Mouse (Mus musculus): ENCODE data around the gene Arhgap15. TPM values are rescaled to one million over a fixed set of nuclear protein-coding genes. Genes with fewer than 3 reads are reported as not detected.

Gene Arhgap15
- polyA plus RNA-seq, 1 experiment from 2014 or later: 1.4 TPM

DNA sequence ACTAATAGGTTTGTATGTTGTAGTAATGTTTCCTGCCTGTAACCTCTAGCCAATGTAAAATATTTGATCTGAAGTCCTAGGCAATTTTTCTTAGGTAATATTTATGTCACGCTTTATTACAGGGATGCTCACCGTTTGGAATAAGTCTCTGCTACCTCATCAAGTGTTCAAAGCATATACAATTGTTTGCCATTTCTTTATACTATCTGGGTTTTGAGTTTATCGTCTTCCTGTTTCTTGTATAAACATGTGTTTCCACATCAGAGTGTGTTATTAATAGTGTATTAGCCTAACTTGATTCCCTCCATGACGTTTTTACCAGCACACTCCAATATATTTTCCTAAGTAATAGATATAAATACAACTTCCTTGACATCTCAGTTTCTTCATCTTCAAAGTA is 391.8 kb downstream of the Arhgap15 start:
- H3K4me3 ChIP-seq: no peak overlapping the region
- no peak overlapping the region for H3K4me2 ChIP-seq (replicated peaks)
- H3K36me3 ChIP-seq: no peaks in the 10 kb centered on the region
- no peak overlapping the region for H3K9ac ChIP-seq
- H3K27ac ChIP-seq: no peak overlapping the region
- WGBS: 88% methylated on average over 4 of the region's 4 CpGs
- ATAC-seq (ENCODE audit: low FRiP score): no peak
- H3K4me1 ChIP-seq: no peaks in the 10 kb centered on the region
- no peaks in the 10 kb centered on the region for H3K27me3 ChIP-seq
- no peaks in the 10 kb centered on the region for H3K9me3 ChIP-seq (replicated peaks)

DNA sequence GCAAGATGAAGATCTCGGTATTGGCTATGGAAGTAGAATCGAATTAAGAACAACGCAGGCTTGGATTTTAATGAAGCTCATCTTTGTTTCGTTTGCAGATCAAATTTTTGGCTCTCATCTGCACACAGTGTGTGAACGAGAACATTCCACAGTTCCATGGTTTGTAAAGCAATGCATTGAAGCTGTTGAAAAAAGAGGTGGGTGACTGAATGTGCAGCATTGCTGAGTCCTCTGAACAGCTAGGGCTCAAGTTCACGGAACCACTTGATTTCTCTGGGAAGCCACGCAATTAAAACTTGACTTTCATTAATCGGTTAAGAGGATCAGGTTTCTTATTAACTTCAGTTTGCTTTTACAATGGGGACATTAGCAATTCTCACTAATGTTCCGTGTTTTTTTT is 393.5 kb downstream of the Arhgap15 start:
- no peak overlapping the region for H3K27ac ChIP-seq
- ATAC-seq (ENCODE audit: low FRiP score): no peak
- 88% methylated on average over 9 of the region's 9 CpGs for WGBS
- H3K36me3 ChIP-seq: no peaks in the 10 kb centered on the region
- H3K4me3 ChIP-seq: no peak overlapping the region
- H3K27me3 ChIP-seq: no peaks in the 10 kb centered on the region
- H3K9me3 ChIP-seq (replicated peaks): no peaks in the 10 kb centered on the region
- no peak overlapping the region for H3K4me2 ChIP-seq (replicated peaks)
- H3K9ac ChIP-seq: no peak overlapping the region
- no peaks in the 10 kb centered on the region for H3K4me1 ChIP-seq

DNA sequence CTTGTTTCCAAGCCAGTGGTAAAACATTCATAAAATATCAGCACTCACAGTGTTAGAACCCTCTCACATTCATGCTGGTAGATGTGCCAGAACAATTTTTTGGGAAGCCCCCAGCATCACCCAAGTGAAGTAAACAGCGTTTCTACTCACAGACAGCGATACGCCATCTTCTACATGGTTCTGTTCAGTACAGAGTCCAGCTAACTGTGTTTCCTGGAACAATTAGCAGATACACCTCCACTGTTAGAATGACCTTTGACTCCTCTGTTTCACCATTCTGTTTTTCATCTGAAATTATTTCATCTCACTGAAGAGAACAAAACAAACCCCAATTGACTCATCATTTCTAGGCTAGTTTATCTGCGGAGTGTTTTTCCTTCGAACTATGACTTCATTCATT is 394.0 kb downstream of the Arhgap15 start:
- H3K4me1 ChIP-seq: no peaks in the 10 kb centered on the region
- no peaks in the 10 kb centered on the region for H3K27me3 ChIP-seq
- no peak for ATAC-seq (ENCODE audit: low FRiP score)
- H3K36me3 ChIP-seq: no peaks in the 10 kb centered on the region
- H3K27ac ChIP-seq: no peak overlapping the region
- no peak overlapping the region for H3K4me3 ChIP-seq
- 97% methylated on average over 5 of the region's 5 CpGs for WGBS
- no peak overlapping the region for H3K9ac ChIP-seq
- H3K4me2 ChIP-seq (replicated peaks): no peak overlapping the region
- no peaks in the 10 kb centered on the region for H3K9me3 ChIP-seq (replicated peaks)

DNA sequence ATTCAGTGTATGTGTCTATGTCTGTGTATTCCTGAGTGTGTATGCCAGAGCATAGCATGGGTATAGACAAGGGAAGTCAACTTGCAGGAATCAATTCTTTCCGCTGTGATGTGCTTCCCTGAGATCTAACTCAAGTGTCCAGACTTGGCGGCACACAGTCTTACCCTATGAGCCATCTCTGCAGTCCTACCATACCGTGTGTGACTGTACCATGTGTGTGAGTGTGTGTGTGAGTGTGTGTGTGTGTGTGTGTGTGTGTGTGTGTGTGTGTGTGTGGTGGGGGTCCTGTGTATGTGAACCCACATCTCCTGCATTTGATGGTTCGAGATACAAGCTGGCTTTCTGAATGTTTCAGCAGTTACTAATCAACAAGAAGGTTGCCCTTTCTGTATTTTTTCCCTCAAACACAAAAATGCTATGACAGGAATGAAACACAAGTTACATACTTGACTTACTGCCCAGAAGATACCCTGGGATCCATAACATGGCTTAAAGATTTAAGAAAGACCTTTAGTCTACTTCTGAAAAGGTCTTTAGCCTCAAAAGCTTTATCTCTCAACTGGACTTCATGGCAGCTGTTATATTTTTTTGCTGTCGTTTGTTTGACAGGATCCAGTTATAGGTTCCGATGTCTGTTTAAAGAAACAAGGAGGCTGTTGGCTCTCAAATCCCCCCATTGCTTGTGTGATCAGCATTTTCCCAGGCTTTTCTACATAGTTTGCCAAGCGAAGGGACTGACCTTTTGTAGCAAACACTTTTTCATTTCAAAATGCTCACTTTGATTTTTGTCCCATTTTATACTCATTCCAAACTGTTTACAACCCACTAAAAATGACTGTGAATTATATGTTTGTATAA is 397.7 kb downstream of the Arhgap15 start:
- Histone ChIP-seq H3K4me3 (no peak overlapping the region), H3K4me2 (replicated peaks) (no peak overlapping the region), H3K9me3 (replicated peaks) (no peaks in the 10 kb centered on the region), H3K27ac (no peak overlapping the region), H3K27me3 (no peaks in the 10 kb centered on the region), H3K9ac (no peak overlapping the region), H3K4me1 (no peaks in the 10 kb centered on the region), H3K36me3 (no peaks in the 10 kb centered on the region)
- ATAC-seq (ENCODE audit: low FRiP score): no peak
- 89% methylated on average over 7 of the region's 7 CpGs for WGBS

DNA sequence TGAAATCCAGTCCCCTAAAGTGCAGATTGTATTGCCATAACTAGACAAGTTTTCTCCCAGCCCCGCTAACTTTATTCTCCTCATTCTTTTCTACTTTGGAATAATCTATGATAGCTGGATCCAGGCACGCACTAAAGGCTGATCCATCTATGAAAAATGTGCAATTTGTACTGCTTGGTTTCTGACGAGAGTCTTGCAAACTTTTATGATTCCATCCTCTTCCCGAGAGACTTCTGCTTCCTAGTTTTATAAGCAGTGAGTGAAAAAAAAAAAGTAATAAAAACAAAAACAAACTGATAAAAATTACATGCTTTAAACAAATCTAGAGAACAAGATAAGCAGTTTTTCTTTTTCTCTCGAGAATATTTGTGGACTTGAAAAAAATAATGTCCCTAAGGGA is 398.9 kb downstream of the Arhgap15 start:
- Histone ChIP-seq H3K27ac (no peak overlapping the region), H3K9me3 (replicated peaks) (no peaks in the 10 kb centered on the region), H3K4me3 (no peak overlapping the region), H3K27me3 (no peaks in the 10 kb centered on the region), H3K4me1 (no peaks in the 10 kb centered on the region), H3K9ac (no peak overlapping the region), H3K4me2 (replicated peaks) (no peak overlapping the region), H3K36me3 (no peaks in the 10 kb centered on the region)
- ATAC-seq (ENCODE audit: low FRiP score): no peak
- WGBS: 77% methylated on average over 5 of the region's 5 CpGs

DNA sequence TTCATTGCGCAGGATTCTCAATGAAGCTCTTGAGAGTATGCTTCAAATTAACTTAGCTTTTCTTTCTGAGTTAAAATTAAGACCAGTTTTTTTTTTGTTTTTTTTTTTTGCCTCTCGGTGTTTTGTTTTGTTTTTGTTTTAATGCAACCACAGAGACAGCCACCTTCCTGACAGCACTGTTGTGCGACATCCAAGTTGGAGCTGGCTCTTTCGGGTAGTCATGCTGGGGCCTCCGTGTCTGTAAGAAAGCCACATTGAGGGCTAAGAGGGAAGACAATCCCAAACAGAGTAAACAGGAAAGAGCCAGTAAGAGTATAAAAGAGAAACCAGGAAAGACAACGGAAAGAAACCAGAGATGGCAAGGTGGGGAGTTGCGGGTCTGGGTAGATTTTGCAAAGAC is 399.3 kb downstream of the Arhgap15 start:
- Histone ChIP-seq H3K36me3 (no peaks in the 10 kb centered on the region), H3K4me1 (no peaks in the 10 kb centered on the region), H3K4me2 (replicated peaks) (no peak overlapping the region), H3K27me3 (no peaks in the 10 kb centered on the region), H3K4me3 (no peak overlapping the region), H3K27ac (no peak overlapping the region), H3K9ac (no peak overlapping the region), H3K9me3 (replicated peaks) (no peaks in the 10 kb centered on the region)
- WGBS: 49% methylated on average over 7 of the region's 7 CpGs
- no peak for ATAC-seq (ENCODE audit: low FRiP score)

DNA sequence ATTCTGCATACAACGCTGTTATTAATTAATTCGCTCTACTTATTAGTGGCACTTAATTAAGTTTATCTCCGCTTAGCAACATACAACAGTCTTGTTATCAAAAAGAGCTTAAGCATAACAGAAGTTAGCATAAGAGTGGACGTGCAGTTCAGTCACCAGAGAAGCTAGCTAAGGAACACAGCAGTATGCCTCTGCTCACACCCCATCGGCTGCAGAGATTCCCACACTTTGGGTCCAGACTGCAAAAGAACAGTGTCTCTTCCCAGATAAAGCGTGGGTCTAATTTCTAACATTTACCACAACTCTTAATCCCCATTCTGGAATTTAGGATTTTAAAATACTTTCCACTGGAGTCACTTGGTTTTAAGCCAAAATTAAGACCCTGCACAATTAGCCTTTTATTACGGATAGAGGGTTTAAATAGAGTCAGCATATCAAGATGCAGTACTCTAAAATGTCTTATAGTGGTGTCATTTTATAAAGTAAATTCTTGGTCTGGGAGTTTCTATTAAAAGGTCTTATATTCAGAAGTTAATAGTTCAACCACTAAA is 400.0 kb downstream of the Arhgap15 start:
- H3K27me3 ChIP-seq: no peaks in the 10 kb centered on the region
- WGBS: 72% methylated on average over 7 of the region's 7 CpGs

DNA sequence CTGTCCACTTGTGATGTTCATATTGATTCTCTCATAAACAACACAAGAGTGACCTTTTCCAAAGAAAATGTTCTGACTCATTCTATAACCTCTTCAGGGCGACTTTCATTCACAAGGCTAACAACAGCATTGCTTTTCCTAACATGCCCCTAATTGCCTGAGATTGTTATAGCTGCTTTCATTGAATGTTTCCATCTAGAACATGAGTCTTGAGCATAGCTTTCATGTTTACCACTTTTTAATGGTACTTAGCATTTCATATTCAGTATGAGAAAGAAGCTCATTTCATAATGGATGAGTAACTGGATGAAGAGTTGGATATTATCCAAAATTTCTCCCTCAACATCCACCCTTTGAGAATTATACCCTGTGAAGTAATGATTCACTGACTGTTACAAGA is 403.7 kb downstream of the Arhgap15 start:
- no peak overlapping the region for H3K4me3 ChIP-seq
- ATAC-seq (ENCODE audit: low FRiP score): no peak
- no peak overlapping the region for H3K27ac ChIP-seq
- H3K27me3 ChIP-seq: no peaks in the 10 kb centered on the region
- no peak overlapping the region for H3K4me2 ChIP-seq (replicated peaks)
- H3K36me3 ChIP-seq: no peaks in the 10 kb centered on the region
- H3K9ac ChIP-seq: no peak overlapping the region
- 78% methylated on average over 1 of the region's 1 CpGs for WGBS
- no peaks in the 10 kb centered on the region for H3K9me3 ChIP-seq (replicated peaks)
- H3K4me1 ChIP-seq: no peaks in the 10 kb centered on the region

More for the DNA sequence above, 400.0 kb downstream of the Arhgap15 start:
- Histone ChIP-seq H3K36me3 (no peaks in the 10 kb centered on the region), H3K9ac (no peak overlapping the region), H3K9me3 (replicated peaks) (no peaks in the 10 kb centered on the region), H3K27ac (no peak overlapping the region), H3K4me1 (no peaks in the 10 kb centered on the region), H3K4me2 (replicated peaks) (no peak overlapping the region), H3K4me3 (no peak overlapping the region)
- no peak for ATAC-seq (ENCODE audit: low FRiP score)

DNA sequence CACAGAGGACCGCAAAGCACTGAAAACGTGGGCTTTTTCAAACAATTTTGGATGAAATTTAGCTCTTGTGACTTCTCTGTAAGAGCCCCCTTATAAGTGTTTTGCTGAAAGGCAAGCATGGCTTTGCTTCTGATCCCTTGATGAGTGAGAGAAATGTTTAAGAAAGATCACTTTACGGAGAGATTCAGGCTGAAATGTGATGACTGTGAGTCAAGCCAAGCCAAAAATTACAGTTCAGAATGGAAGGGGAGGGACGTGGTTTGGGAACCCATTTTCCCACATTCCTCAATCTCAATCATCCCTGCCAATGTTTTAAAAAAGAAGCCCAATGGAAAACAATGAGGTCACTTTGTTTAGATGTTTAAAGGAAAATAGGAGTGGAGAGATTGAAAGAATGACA is 411.7 kb downstream of the Arhgap15 start:
- no peaks in the 10 kb centered on the region for H3K27me3 ChIP-seq
- WGBS: 66% methylated on average over 4 of the region's 4 CpGs
- H3K4me1 ChIP-seq: no peaks in the 10 kb centered on the region
- H3K27ac ChIP-seq: no peak overlapping the region
- no peak for ATAC-seq (ENCODE audit: low FRiP score)
- no peak overlapping the region for H3K9ac ChIP-seq
- no peaks in the 10 kb centered on the region for H3K36me3 ChIP-seq
- H3K9me3 ChIP-seq (replicated peaks): no peaks in the 10 kb centered on the region
- H3K4me2 ChIP-seq (replicated peaks): no peak overlapping the region
- no peak overlapping the region for H3K4me3 ChIP-seq

DNA sequence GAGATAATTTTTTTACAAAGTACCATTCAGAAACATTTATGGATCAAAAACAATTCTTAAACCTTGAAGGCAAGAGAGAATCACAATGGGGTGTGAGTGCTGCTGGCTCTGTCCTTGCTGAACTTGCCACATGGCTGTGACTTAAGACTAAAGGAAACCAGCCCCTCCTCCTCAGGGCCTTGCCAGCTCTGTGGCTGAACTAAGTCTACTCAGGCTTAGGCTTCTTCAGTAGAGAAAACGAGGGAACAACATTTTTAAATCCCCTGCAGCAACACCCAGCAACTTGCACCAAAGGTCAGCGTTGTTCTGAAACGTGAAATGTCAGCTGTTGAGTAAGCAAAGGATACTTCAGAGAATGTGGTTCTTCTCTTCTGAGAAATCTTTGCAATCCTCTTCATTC is 417.2 kb downstream of the Arhgap15 start:
- ATAC-seq (ENCODE audit: low FRiP score): no peak
- Histone ChIP-seq H3K9ac (no peak overlapping the region), H3K4me1 (no peaks in the 10 kb centered on the region), H3K27me3 (no peaks in the 10 kb centered on the region), H3K9me3 (replicated peaks) (no peaks in the 10 kb centered on the region), H3K4me2 (replicated peaks) (no peak overlapping the region), H3K27ac (no peak overlapping the region), H3K4me3 (no peak overlapping the region), H3K36me3 (no peaks in the 10 kb centered on the region)
- 62% methylated on average over 3 of the region's 3 CpGs for WGBS

DNA sequence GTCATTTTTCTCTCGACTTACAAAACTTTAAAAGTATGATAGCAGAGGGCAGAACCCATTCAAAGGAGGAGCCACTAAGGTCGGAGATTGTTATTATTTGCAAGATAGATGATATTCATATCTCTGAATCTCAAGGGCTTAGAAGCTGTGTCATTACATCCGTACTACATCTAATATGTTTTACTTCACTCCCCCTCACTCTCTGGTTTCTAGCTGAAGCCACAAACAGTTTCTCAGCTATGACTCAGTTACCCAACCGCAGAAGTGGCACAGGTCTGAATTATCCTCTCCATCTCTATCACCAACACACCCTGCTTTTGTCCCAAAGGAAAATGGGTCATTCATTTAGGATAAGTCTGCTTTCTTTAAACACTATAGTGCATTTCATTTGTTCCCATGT is 418.1 kb downstream of the Arhgap15 start:
- no peak for ATAC-seq (ENCODE audit: low FRiP score)
- WGBS: 89% methylated on average over 4 of the region's 4 CpGs

DNA sequence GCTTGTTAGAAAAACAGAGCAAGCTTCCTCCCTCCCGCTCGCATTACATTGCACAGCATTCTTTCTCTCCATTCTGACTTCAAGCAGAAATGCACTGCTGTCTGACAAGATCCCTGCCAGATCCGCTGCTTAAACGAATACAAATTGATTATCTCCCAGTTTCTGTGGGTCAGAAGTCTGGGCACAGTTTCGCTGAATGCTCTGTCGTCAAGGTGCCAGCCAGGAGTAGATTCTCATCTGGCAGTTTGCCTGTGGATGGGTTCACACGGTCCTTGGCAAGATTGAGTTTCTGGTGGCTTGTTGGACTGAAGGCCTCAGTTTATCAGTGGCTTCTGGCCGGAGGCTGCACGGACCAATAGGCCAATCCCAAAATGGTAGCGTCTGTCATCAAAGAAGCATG is 435.9 kb downstream of the Arhgap15 start:
- Histone ChIP-seq H3K36me3 (no peaks in the 10 kb centered on the region), H3K4me3 (no peak overlapping the region), H3K4me1 (no peaks in the 10 kb centered on the region), H3K9ac (no peak overlapping the region), H3K27ac (no peak overlapping the region), H3K27me3 (no peaks in the 10 kb centered on the region), H3K9me3 (replicated peaks) (0 out of 2 replicates have a peak, but pooled peaks cover under 1% of the 10 kb centered on the region), H3K4me2 (replicated peaks) (no peak overlapping the region)
- no peak for ATAC-seq (ENCODE audit: low FRiP score)
- WGBS: 83% methylated on average over 10 of the region's 10 CpGs

More for the DNA sequence above, 418.1 kb downstream of the Arhgap15 start:
- Histone ChIP-seq H3K9me3 (replicated peaks) (no peaks in the 10 kb centered on the region), H3K4me3 (no peak overlapping the region), H3K27ac (no peak overlapping the region), H3K27me3 (no peaks in the 10 kb centered on the region), H3K4me2 (replicated peaks) (no peak overlapping the region), H3K4me1 (no peaks in the 10 kb centered on the region), H3K9ac (no peak overlapping the region), H3K36me3 (no peaks in the 10 kb centered on the region)

DNA sequence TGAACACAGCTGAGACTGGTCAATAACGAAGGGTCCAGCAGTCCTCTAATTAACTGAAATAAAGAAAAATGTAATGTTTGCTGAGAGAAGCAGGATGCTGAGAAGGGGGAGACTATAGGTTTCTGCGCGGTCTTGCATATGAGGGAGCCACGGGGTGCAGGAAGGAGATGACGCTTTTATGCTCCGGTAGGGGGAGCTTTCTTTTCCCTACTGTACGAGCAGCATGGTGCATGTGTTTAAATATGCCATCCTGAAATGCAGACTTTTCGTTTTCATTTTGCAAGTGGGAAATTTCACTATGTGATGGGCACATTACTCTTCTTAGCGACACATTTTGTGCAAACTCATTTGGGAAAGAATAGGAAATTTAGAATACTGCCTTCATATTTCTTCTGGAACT is 442.1 kb downstream of the Arhgap15 start:
- ATAC-seq (ENCODE audit: low FRiP score): no peak
- Histone ChIP-seq H3K4me2 (replicated peaks) (no peak overlapping the region), H3K27ac (no peak overlapping the region), H3K9me3 (replicated peaks) (0 out of 2 replicates have a peak, but pooled peaks cover 3% of the 10 kb centered on the region), H3K4me1 (no peaks in the 10 kb centered on the region), H3K27me3 (no peaks in the 10 kb centered on the region), H3K9ac (no peak overlapping the region), H3K4me3 (no peak overlapping the region), H3K36me3 (no peaks in the 10 kb centered on the region)
- WGBS: 81% methylated on average over 9 of the region's 9 CpGs
